14 mouse cellular contexts compared by ENCODE assay signal in genomic region chr5:117374372-117375049, GRCm38 (mm10). TPM values are rescaled to one million over a fixed set of nuclear protein-coding genes. Genes with fewer than 3 reads are reported as not detected.
DNase-seq lines count a peak whose midpoint lies in the region; TF ChIP-seq lines count a peak whose summit lies in the region.
"Had no signal": no experiment of that assay in that cellular context is flagged by ENCODE, and none has a peak within 500 bp of the region (broad histone marks: within the 10 kb centered on the region; RNA-seq: fewer than 3 reads in every experiment).

No protein-coding gene starts in this region.

- H3K4me3 ChIP-seq in left cerebral cortex, adult 2 months = no peak overlapping the region
- H3K4me3 ChIP-seq: embryonic facial prominence, embryonic 12.5 days had no signal

- intact Hi-C loops in left cerebral cortex, adult 2 months (cut with DNase I) = no loop called here

- DNase-seq in left cerebral cortex, adult 2 months (ENCODE audit: extremely low spot score in 1 of 2, low spot score in 2 of 2) = peak in 1 of 2 experiments; percentile 39
- no peak for DNase-seq in left cerebral cortex, adult 11 months (ENCODE audit: low spot score)
- DNase-seq in right cerebral cortex, adult 18-20 months = peak; percentile 62
- DNase-seq in right cerebral cortex, postnatal 4 days = no peak
- peak; percentile 66 for DNase-seq in brain, adult 2 months (ENCODE audit: low read depth, low spot score)
- peak; percentile 53 for DNase-seq in telencephalon, adult 2 months (ENCODE audit: low read depth, low spot score)
- DNase-seq in cerebellum, adult 8-10 months = no peak
- DNase-seq: cerebellum, adult 11 months; cerebellum, postnatal 36 days; gastrocnemius, postnatal 25 days; kidney, adult 8-10 months; kidney, postnatal 25 days; thymus, adult 2 months had no signal

- peak overlapping the region; percentile 83 for H3K27ac ChIP-seq in left cerebral cortex, adult 2 months

- no peak for TF ChIP-seq CTCF in left cerebral cortex, adult 2 months (IDR thresholded peaks at IDR 0.05)

RNA-seq across cellular contexts. Expression of gene Rfc5, which starts 14.3 kb away (rescaled TPM):
- 10 to 100 TPM; 16.1 to 16.7 TPM for total RNA-seq in left cerebral cortex, adult 2 months (2021)

RNA-seq across cellular contexts. Expression of gene Wsb2, which starts 17.4 kb away (rescaled TPM):
- 100 to 1,000 TPM; 302 TPM for total RNA-seq in left cerebral cortex, adult 2 months (2021)

RNA-seq across cellular contexts. Expression of gene Ksr2, which starts 39.3 kb away (rescaled TPM):
- 10 to 100 TPM; 40.8 to 47.2 TPM for total RNA-seq in left cerebral cortex, adult 2 months (2021)

RNA-seq across cellular contexts. Expression of gene Vsig10, which starts 55.6 kb away (rescaled TPM):
- total RNA-seq in left cerebral cortex, adult 2 months (2021) = 1 to 10 TPM; 1.7 to 2.1 TPM

Comparison
In these comparisons a context has a peak if more than half of its experiments do, and no peak if none do; other contexts are left out.
1. DNase-seq: peak in right cerebral cortex, adult 18-20 months (single experiment), brain, adult 2 months (single experiment) and telencephalon, adult 2 months (single experiment); none in left cerebral cortex, adult 11 months (single experiment), right cerebral cortex, postnatal 4 days (single experiment) and cerebellum, adult 8-10 months (single experiment).